Mouse (Mus musculus): ENCODE data around the gene Opa3.

The Opa3 gene

DNA sequence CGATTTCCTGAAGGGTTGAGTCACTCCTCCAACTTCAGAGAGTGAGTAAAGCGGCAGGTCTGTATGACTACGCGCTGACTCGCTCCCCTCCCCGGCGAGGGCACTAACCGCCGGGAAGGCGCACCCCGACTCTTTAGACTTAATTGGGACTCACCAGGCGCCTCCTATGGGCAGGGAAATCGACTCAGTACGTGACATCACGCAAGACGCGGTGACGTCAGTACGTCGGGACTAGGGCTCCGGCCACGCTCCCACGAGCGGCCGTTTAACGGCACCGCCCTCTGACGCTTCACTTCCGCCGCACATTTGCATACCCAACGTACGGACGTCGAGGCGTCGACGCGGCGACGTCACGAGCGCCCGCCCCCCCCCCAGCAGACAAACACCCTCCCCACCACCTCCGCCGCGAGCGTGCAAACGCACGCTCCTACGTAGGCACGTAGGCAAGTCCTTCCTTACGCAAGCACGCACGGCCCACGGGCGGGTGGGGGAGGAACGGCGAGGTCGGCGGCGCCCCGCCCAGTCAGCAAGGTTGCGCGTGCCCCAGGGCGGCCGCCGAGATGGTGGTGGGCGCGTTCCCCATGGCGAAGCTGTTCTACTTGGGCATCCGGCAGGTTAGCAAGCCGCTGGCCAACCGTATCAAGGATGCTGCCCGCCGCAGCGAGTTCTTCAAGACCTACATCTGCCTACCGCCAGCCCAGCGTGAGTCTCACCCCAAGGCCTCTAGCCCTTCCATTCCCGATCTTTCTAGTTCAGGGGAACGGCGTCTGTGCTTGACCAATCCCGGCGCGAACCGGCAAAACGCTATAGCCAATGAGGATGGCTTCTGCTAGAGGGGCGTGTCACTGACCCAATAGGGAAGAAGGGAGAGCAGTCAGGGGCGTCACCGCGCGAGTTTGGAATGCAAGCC is at the start of gene Opa3:
Gene Opa3, plus strand, starts transcription at position 452 of the 910 bp plus-strand sequence.
- DNase-seq (ENCODE audit: low spot score in 2 of 2), result peak; percentile 98 to 99

DNA sequence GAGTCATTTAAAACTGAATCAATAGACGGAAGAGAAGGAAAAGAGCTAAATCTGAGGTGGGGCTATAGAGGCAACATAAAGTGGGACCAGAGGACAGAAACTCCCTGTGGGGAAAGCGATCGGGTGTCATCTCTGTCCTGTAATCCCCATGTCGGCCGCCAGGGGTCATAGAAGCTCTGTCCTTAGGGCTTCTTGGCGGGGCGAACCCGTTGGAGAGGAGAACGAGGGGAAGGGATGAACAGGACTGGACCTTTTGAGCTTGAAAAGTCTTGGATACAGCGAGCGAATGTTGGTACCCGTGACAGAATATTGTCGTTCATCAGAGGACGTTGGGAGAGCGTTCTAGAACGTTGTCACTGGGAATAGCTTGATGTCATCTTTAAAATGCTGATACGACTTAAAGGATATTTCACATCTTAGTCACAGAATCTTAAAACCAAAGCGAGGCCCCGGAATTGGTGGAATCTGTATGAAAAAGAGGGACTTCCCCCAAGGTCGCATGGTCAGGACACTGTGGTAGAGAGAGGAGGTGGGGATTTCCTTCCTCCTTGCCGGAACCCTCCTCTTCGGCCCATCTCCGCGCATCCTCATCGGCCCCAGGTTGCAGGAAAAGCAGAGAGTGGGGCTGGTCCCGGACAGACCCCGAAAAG is 49.6 kb upstream of the Opa3 start:
- DNase-seq (ENCODE audit: low spot score in 2 of 2), result peak; percentile 58 to 79

DNA sequence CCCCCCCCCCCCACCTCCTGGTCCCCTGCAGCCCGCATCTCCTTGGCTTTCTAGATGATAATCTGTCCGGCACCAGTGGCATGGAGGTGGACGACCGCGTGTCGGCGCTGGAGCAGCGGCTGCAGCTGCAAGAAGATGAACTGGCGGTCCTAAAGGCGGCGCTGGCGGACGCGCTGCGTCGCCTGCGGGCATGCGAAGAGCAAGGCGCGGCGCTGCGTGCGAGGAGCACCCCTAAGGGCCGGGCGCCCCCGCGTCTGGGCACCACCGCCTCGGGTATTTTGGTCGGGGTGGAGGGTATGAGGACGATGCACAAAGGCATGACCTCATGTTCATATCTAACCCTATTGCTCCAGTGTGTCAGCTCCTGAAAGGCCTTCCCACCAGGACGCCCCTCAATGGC is 49.0 kb upstream of the Opa3 start:
- peak in 1 of 2 experiments; percentile 45 for DNase-seq (ENCODE audit: low spot score in 2 of 2)

- no peak for DNase-seq (ENCODE audit: low spot score in 2 of 2)
These were observed 48.2 kb upstream of the Opa3 start for GRCm38 (mm10) chr7:19179936-19180335.

GRCm38 (mm10) chr7:19180862-19181429 is 47.2 kb upstream of the Opa3 start:
- DNase-seq (ENCODE audit: low spot score in 2 of 2), result peak; percentile 23 to 43

DNA sequence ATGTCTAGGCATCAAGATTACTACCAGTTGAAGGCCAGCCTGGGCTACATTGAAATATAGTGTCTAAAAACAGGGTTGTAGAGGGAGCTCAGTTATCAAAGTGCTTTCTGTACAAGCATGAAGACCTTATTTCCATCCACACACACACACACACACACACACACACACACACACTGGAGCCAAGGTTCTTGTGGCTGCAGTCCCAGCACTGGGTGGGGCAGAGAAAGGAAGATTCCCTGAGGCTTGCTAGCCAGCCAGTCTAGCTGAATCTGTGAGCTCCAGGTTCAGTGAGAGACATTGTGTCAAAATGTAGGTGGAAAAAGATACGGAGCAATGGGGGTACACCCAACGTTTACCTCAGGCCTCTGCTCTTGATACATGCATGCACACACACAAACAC is 43.9 kb upstream of the Opa3 start:
- DNase-seq (ENCODE audit: low spot score in 2 of 2), result no peak

- no peak for DNase-seq (ENCODE audit: low spot score in 2 of 2)
These were observed 43.4 kb upstream of the Opa3 start for GRCm38 (mm10) chr7:19184758-19185157.

DNA sequence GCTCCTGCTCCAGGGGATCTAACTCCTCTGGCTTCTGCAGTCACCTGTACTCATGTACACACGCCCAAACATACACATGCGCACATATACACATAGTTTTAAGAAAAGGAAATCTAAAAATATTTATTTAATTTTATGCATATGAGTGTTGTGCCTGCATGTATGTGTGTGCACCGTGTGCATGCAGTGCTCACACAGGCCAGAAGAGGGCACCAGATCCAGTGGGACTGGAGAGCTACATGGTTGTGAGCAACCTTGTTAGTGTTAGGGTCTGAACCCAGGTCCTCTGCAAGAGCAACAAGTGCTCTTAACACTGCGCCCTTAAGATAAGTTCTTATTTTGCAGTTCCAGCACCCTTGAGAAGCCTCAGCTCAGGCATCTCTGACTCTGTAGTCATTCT is 33.5 kb upstream of the Opa3 start:
- no peak for DNase-seq (ENCODE audit: low spot score in 2 of 2)

DNA sequence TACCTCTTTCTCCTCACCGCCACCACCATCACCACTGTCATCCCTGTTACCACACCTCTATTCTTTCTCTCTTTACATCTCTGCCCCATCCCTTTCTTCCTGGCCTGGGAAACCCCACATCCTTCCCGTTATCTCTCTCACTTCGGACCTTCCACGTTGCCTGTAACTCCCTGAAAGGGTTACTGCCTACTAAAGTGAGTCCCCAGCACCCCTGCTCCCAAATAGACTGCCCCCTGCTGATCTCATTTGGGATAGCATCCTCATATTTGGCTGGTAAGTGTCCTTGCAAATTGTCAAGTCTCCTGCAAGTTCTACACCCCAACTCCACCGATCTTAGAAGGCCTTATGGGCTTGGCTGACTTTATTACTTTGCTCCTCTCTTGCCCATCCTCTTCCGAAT is 31.5 kb upstream of the Opa3 start:
- peak; percentile 21 to 50 for DNase-seq (ENCODE audit: low spot score in 2 of 2)

DNA sequence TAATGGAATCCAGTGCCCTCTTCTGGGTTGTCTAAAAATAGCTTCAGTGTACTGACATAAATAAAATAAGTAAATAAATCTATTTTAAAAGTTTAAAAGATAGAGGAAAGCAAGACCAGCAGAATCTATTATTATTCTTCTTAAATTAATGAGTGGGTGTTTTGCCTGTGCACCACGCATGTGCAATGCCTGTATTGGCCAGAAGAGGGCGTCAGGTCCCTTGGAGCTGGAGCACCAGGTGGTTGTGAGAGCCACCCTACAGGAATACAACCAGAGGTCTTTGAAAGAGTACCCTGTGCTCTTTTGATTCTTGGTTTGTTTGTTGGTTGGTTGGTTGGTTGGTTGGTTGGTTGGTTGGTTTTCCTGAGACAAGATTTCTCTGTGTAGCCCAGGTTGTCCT is 30.1 kb upstream of the Opa3 start:
- peak in 1 of 2 experiments; percentile 59 for DNase-seq (ENCODE audit: low spot score in 2 of 2)

GRCm38 (mm10) chr7:19201660-19202059 is 26.5 kb upstream of the Opa3 start:
- no peak for DNase-seq (ENCODE audit: low spot score in 2 of 2)

DNA sequence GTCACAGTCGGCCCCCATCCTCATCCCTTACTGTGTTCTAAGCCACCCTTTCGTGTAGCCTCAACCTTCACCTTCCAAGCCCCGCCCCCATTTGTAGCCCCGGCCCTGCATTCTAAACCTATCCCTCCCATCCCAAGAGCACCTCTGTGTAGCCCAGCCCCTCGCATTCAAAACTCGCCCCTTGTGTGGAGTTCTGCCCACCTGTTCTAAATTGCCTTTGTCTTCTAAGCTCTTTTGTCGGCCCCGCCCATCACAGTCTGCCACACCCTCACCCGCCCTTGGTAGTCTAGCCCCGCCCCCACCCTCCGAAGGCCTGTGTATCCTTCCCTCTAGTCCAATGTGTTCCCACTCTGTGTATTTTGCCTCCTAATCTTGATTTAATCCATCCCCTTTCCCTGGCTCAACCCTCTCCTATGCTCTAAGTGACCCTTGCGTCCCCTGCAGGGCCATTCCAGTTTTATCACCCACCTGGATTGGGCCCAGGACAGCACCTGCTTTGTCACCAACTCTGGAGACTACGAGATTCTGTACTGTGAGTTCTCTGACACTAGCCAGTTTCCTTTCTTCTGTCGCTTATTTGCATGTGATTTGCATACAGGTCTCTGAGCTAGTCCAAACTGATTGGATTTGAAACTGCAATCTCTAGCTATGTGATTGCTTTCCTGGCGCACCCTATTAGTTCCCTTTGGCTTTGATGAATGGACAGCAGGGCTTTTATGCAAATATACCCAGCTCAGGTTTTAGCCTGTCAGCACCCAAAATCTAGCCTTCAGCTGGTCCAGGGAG is 25.9 kb upstream of the Opa3 start:
- no peak for DNase-seq (ENCODE audit: low spot score in 2 of 2)

DNA sequence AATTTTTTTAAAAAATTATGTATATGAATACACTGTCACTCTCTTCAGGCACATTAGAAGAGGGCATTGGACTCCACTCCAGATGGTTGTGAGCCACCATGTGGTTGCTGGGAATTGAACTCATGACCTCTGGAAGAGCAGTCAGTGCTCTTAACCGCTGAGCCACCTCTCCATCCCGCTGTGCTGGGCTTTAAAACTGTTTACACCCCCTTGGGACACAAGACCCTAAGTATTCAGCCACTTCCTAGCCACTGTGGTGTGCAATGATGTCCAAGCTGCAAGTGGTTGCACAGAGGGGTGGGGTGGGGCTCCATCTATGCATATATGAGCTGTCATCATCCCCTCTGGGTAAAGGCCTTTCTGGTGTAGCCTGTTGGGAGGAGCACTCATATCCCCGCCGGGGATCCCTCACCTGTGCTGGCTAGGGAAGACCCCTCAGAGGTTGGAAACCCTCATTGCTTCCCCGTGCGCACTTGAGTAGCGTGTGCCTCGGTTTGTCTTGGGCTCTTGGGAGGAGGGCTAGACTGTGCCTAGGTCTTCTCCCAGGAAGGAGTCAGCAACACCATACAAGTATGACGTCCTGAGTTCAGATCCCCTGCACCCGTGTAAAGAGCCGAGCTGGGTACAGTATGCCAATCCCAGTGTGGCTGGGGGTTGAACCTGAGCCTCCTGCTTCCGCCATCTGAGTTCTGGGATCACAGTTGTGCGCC is 19.8 kb upstream of the Opa3 start:
- no peak for DNase-seq (ENCODE audit: low spot score in 2 of 2)

- no peak for DNase-seq (ENCODE audit: low spot score in 2 of 2)
These were observed 19.1 kb upstream of the Opa3 start for GRCm38 (mm10) chr7:19208944-19209472.

GRCm38 (mm10) chr7:19209494-19209893 is 18.6 kb upstream of the Opa3 start:
- DNase-seq (ENCODE audit: low spot score in 2 of 2), result no peak

GRCm38 (mm10) chr7:19210010-19210409 is 18.1 kb upstream of the Opa3 start:
- no peak for DNase-seq (ENCODE audit: low spot score in 2 of 2)

DNA sequence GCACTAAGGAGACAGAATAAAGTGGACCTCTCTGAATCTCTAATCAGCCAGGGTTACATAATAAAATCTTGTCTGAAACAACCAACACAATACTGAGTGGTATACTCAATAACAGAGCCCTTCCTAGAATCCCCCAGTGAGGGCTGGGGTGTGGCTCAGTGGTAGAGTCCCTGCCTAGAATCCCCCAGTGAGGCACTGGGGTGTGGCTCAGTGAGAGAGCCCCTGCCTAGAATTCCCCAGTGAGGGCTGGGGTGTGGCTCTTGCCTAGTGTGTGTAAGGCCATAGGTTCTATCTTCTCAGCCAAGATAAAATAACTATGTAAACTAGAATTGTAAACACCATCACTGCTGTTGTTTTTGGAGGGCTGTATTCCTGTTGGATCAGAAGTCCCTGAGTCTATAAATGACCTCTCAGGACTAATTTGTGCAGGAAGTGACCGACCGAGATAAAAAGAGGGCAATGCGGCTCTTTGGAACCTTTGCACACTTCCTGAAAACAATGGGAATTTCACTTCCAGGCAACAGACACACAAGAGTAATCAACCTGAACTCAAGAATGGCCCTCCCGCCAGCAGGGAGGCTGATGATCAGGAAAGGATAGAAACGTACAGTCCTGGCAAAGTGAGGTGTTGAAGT is 17.0 kb upstream of the Opa3 start:
- no peak for DNase-seq (ENCODE audit: low spot score in 2 of 2)

- DNase-seq (ENCODE audit: low spot score in 2 of 2), result peak in 1 of 2 experiments; percentile 17
These were observed 16.0 kb upstream of the Opa3 start, which contains the start of gene Gpr4 for GRCm38 (mm10) chr7:19211996-19212755. TSS of gene Gpr4 (plus strand) at chr7:19212538.

DNA sequence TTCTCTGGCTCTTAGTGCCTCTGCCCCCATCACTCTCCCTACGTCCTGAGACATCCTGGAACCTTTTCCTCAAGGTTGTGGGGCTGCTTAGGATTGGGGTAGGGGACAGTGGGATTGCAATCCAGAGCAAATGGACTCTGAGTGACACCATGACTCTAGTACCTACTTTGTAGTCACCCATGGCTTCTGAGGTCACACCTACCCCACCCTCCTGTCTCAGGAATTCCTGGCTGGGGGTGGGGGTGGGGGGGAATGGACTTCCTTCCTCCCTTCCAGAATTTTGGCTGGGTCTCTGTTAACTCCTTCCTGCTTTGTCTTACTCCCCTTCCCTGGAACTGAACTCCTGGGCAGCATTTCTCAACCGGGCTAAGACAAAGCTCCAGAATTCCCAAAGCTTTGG is 14.7 kb upstream of the Opa3 start:
- no peak for DNase-seq (ENCODE audit: low spot score in 2 of 2)

DNA sequence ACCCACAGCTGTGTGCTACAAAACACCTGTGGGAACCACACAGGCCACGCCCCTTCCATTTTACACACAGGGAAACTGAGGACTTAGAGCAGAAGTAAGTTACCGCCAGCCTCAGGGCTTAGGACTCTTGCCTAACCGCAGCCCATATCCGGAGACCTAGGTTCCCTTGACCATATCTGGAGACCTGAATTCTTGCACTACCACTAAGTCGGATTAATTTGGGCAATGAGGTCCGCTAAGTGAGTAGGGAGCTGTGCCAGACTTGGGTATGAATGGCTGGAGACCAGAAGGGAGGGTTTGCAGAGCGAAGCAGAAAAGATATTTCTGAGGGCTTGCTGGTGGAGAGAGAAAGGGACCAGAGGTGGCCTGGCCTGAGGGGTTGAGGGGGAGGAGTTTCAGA is 13.8 kb upstream of the Opa3 start:
- no peak for DNase-seq (ENCODE audit: low spot score in 2 of 2)

Measured in thymus, postnatal 10 days (tissue).